Mouse (Mus musculus) megakaryocyte, embryonic 14.5 days (primary cell): ENCODE data around the gene Ticam1.

Source experiments
- FLI1 ChIP-seq: IDR thresholded peaks from 2 replicates; pipeline ENCODE4 v1.6.1; 2012; ENCODE audit warnings: low read length, inconsistent platforms, mixed read lengths
- GATA1 ChIP-seq: IDR thresholded peaks from 3 replicates; pipeline ENCODE4 v1.6.1; 2012; ENCODE audit warnings: mixed read lengths, low read length, inconsistent platforms, borderline replicate concordance

- TF ChIP-seq GATA1 (no peak), FLI1 (no peak)
Observed at GRCm38 (mm10) chr17:56241541-56242401, 34.8 kb downstream of the Ticam1 start.
